Mouse (Mus musculus) liver, postnatal 0 days (tissue): ENCODE measurements at regions not wholly inside any gene's neighbourhood (a gene's known extent, or its start where the extent isn't known, plus 50 kb on each side); places are given as distances from the start of the nearest gene placed in this dataset.

Experiments used
- CTCF ChIP-seq: sonication (generic); IDR thresholded peaks from 2 replicates; pipeline ENCODE4 v1.5.1; 2016; ENCODE audit warnings: antibody characterized with exemption, low read depth
- EP300 ChIP-seq: IDR thresholded peaks from 2 replicates; pipeline ENCODE4 v1.6.1; 2016; ENCODE audit warnings: antibody characterized with exemption, low read depth, mild to moderate bottlenecking

GRCm38 (mm10) chr8:109019565-109019964 lies 474.3 kb upstream of the Pmfbp1 start:
- TF ChIP-seq CTCF (no peak), EP300 (no peak)
